Mouse (Mus musculus) ES-CJ7 (cell line): ENCODE measurements around the gene Rgmb.

Experiments used
- DNase-seq: peaks from one replicate; pipeline ENCODE4 v3.0.0; 2011; ENCODE audit warnings: low read depth, low spot score

The Rgmb gene

GRCm38 (mm10) chr17:15777979-15778378 lies 52.9 kb downstream of the Rgmb start:
- peak; percentile 15 for DNase-seq

- no peak for DNase-seq
Measured at GRCm38 (mm10) chr17:15776349-15776748, 54.5 kb downstream of the Rgmb start.

- no peak for DNase-seq
Measured at GRCm38 (mm10) chr17:15774565-15775215, 56.1 kb downstream of the Rgmb start.

- no peak for DNase-seq
Measured at GRCm38 (mm10) chr17:15773956-15774355, 56.9 kb downstream of the Rgmb start.

- no peak for DNase-seq
Measured at GRCm38 (mm10) chr17:15769081-15769724, 61.6 kb downstream of the Rgmb start.

- DNase-seq = no peak
Measured at GRCm38 (mm10) chr17:15761191-15761590, 69.6 kb downstream of the Rgmb start.
